Mouse (Mus musculus) limb, embryonic 11.5 days (tissue): Measurements from ENCODE around the gene Fsd1. TPM values are rescaled to one million over a fixed set of nuclear protein-coding genes. Genes with fewer than 3 reads are reported as not detected.
A peak's percentile ranks its signal among the peaks of the same experiment; 100 is the strongest.

ENCODE experiments used
- ATAC-seq: fragments of 200-750 bp; cut with Nextera tagmentation; 2 replicates; pipeline ENCODE4 v1.8.0; 2017; ENCODE audit warnings: low read depth; ENCODE audit not compliant: insufficient number of reproducible peaks, low FRiP score, low TSS enrichment
- DNase-seq: peaks from one replicate; pipeline ENCODE4 v3.0.0-alpha.2; 2015; ENCODE audit warnings: low spot score
- H3K27ac ChIP-seq: fragments of 300-500 bp; sonication (generic); replicated peaks from 2 replicates; pipeline ENCODE4 v1.5.1; 2014; ENCODE audit warnings: low read depth, mild to moderate bottlenecking, low read length
- H3K27me3 ChIP-seq: fragments of 300-500 bp; sonication (generic); 2 replicates; pipeline ENCODE4 v1.6.1; 2014; ENCODE audit warnings: mild to moderate bottlenecking, low read length, mixed read lengths; ENCODE audit not compliant: control insufficient read depth, insufficient read depth
- H3K36me3 ChIP-seq: fragments of 300-500 bp; sonication (generic); 2 replicates; pipeline ENCODE4 v1.6.1; 2014; ENCODE audit warnings: mild to moderate bottlenecking, low read length, moderate library complexity, mixed read lengths; ENCODE audit not compliant: control insufficient read depth, insufficient read depth
- H3K4me1 ChIP-seq: fragments of 300-500 bp; sonication (generic); 2 replicates; pipeline ENCODE4 v1.6.1; 2014; ENCODE audit warnings: low read length, mixed read lengths; ENCODE audit not compliant: control insufficient read depth, insufficient read depth
- H3K4me2 ChIP-seq: fragments of 300-500 bp; sonication (generic); 2 replicates; pipeline ENCODE4 v1.6.1; 2014; ENCODE audit warnings: low read depth, mild to moderate bottlenecking, moderate library complexity; ENCODE audit not compliant: severe bottlenecking
- H3K4me3 ChIP-seq: fragments of 300-500 bp; sonication (generic); 2 replicates; pipeline ENCODE4 v1.5.1; 2014; ENCODE audit warnings: low read depth, low read length
- H3K9ac ChIP-seq: fragments of 300-500 bp; sonication (generic); 2 replicates; pipeline ENCODE4 v1.6.1; 2014; ENCODE audit warnings: mild to moderate bottlenecking, low read length
- H3K9me3 ChIP-seq: fragments of 300-500 bp; sonication (generic); 2 replicates; pipeline ENCODE4 v1.6.1; 2016; ENCODE audit warnings: low read length; ENCODE audit not compliant: control insufficient read depth
- WGBS: fragments of 180-500 bp; shearing (Covaris S2); extraction: QIAGEN DNeasy Blood & Tissue Kit; methylation state at CpG from one replicate; pipeline ENCODE4 v1.1.7; 2014; 5-methylcytosine and 5-hydroxymethylcytosine counted together
- polyA plus RNA-seq: library from polyadenylated mRNA; unstranded; fragments of >200 nt; fragmentation: Nextera tagmentation; extraction: Ambion mirVana; gene quantifications from 2 replicates; pipeline ENCODE4 v1.2.1, GENCODE M21; 2014

Gene Fsd1
- polyA plus RNA-seq, 1 experiment from 2014 or later = 39.8 TPM

GRCm38 (mm10) chr17:55968210-55968609 lies 18.1 kb upstream of the Fsd1 start:
- 67% methylated on average over 7 of the region's 7 CpGs for whole genome bisulfite sequencing
- ATAC-seq = no peak
- Histone ChIP-seq H3K4me2 (no peak overlapping the region), H3K36me3 (peaks cover 17% of the 10 kb centered on the region), H3K9ac (no peak overlapping the region), H3K4me1 (no peaks in the 10 kb centered on the region), H3K4me3 (no peak overlapping the region), H3K9me3 (no peaks in the 10 kb centered on the region), H3K27ac (no peak overlapping the region), H3K27me3 (0 out of 2 replicates have a peak, but pooled peaks cover 2% of the 10 kb centered on the region)
- DNase-seq = no peak

GRCm38 (mm10) chr17:55969560-55969959 lies 16.7 kb upstream of the Fsd1 start:
- Histone ChIP-seq H3K4me2 (no peak overlapping the region), H3K9me3 (no peaks in the 10 kb centered on the region), H3K9ac (no peak overlapping the region), H3K36me3 (peaks cover 11% of the 10 kb centered on the region), H3K4me3 (no peak overlapping the region), H3K27ac (no peak overlapping the region), H3K4me1 (no peaks in the 10 kb centered on the region), H3K27me3 (0 out of 2 replicates have a peak, but pooled peaks cover 2% of the 10 kb centered on the region)
- ATAC-seq (no peak), DNase-seq (no peak)
- WGBS = 56% methylated on average over 14 of the region's 14 CpGs

- peak within 1 kb of the TSS; percentile 82 for H3K4me2 ChIP-seq
- H3K9ac ChIP-seq = peak within 1 kb of the TSS; percentile 76
- DNase-seq (peak; percentile 80), ATAC-seq (peak; percentile 49; the same call in 1 of the 2 replicates)
- H3K27me3 ChIP-seq = 0 out of 2 replicates have a peak, but pooled peaks cover 2% of the 10 kb centered on the region
- 8% methylated on average over 54 of the region's 55 CpGs for WGBS
- H3K27ac ChIP-seq = no peak within 1 kb of the TSS
- no peaks in the 10 kb centered on the region for H3K4me1 ChIP-seq
- peak within 1 kb of the TSS; percentile 56 for H3K4me3 ChIP-seq
- H3K36me3 ChIP-seq = peaks cover 11% of the 10 kb centered on the region
- no peaks in the 10 kb centered on the region for H3K9me3 ChIP-seq
Measured at GRCm38 (mm10) chr17:55969966-55970891, 16.1 kb upstream of the Fsd1 start, which contains the start of gene Shd. Shd (plus strand) TSS chr17:55970467.

GRCm38 (mm10) chr17:55971453-55971852 lies 14.9 kb upstream of the Fsd1 start:
- DNase-seq (no peak), ATAC-seq (no peak)
- Histone ChIP-seq H3K4me2 (peak overlapping the region; percentile 82), H3K36me3 (peaks cover 9% of the 10 kb centered on the region), H3K27ac (no peak overlapping the region), H3K4me1 (no peaks in the 10 kb centered on the region), H3K9me3 (no peaks in the 10 kb centered on the region), H3K27me3 (0 out of 2 replicates have a peak, but pooled peaks cover 2% of the 10 kb centered on the region), H3K4me3 (peak overlapping the region; percentile 56; the same call in 1 of the 2 replicates), H3K9ac (peak overlapping the region; percentile 24; the same call in 1 of the 2 replicates)
- WGBS = 28% methylated on average over 22 of the region's 22 CpGs

GRCm38 (mm10) chr17:55976255-55976862 lies 9.9 kb upstream of the Fsd1 start:
- Histone ChIP-seq H3K4me1 (no peaks in the 10 kb centered on the region), H3K4me2 (no peak overlapping the region), H3K27me3 (0 out of 2 replicates have a peak, but pooled peaks cover 2% of the 10 kb centered on the region), H3K27ac (no peak overlapping the region), H3K36me3 (0 out of 2 replicates have a peak, but pooled peaks cover 2% of the 10 kb centered on the region), H3K4me3 (no peak overlapping the region), H3K9me3 (no peaks in the 10 kb centered on the region), H3K9ac (no peak overlapping the region)
- DNase-seq (peak; percentile 86), ATAC-seq (peak; percentile 76)
- 17% methylated on average over 13 of the region's 13 CpGs for WGBS

DNA sequence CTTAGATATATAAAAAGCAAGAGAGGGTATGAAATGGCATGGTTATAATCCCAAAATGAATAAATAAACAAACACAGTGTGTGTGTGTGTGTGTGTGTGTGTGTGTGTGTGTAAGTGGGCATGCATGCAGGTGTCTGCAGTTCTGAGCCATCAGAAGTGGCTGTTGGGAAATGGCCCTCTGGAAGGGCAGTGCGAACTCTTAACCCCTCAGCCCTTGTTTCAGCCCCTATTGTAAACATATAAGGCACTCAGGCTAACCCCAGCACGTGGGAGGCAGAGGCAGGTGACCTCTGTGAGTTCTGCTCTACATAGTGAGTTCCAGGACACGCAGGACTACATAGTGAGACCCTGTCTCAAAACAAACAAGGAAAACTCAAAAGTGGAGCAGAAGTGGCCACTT lies 9.0 kb upstream of the Fsd1 start:
- WGBS = 45% methylated on average over 3 of the region's 3 CpGs
- Histone ChIP-seq H3K36me3 (0 out of 2 replicates have a peak, but pooled peaks cover 2% of the 10 kb centered on the region), H3K4me1 (no peaks in the 10 kb centered on the region), H3K9me3 (no peaks in the 10 kb centered on the region), H3K4me2 (no peak overlapping the region), H3K9ac (no peak overlapping the region), H3K4me3 (no peak overlapping the region), H3K27me3 (no peaks in the 10 kb centered on the region), H3K27ac (no peak overlapping the region)
- ATAC-seq (no peak), DNase-seq (no peak)

DNA sequence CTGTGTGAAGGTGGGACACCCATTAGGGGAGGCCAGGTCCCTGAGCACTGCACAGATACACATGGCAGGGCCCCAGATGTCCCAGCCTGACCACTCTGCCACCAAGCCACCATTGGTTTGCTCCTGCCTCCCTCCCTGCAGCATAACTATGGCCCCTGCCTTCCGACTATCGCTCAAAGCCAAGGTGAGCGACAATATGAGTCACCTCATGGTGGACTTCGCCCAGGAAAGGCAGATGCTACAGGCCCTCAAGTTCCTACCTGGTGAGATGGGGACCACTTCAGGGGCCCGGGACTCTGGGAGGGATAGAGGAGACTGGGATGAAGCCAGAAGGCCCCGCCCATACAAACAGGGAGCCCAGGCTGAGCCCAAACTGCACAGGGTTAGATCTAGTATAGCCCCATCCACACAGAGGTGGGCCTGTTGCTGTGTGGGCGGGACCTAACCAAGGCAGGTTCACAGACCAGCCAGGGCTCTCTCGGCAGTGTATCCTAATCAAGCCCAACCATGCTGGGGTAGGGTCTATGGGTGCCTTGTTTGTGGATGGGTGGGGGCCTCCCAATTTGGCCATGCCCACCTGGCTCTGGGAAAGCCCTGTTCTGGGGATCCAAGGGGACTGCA lies 4.1 kb downstream of the Fsd1 start:
- Histone ChIP-seq H3K9me3 (no peaks in the 10 kb centered on the region), H3K36me3 (no peaks in the 10 kb centered on the region), H3K4me1 (peaks cover 2% of the 10 kb centered on the region; the same call in 1 of the 2 replicates), H3K27ac (no peak overlapping the region), H3K4me3 (no peak overlapping the region), H3K9ac (no peak overlapping the region), H3K27me3 (no peaks in the 10 kb centered on the region), H3K4me2 (no peak overlapping the region)
- DNase-seq = no peak
- no peak; the same call in 1 of the 2 replicates for ATAC-seq
- WGBS = 84% methylated on average over 8 of the region's 8 CpGs

DNA sequence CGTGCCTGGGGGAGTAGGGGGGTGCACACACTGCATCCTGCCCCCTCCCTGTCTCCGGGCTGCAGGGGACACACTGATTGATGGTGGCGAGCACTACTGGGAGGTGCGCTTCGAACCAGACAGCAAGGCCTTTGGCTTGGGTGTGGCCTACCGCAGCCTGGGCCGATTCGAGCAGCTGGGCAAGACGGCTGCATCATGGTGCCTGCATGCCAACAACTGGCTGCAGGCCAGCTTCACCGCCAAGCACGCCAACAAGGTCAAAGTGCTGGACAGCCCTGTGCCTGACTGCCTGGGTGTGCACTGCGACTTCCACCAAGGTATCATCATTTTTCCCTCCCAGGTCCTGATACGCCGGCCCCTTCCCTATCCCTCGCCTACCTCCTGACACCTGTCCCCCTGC lies 9.7 kb downstream of the Fsd1 start:
- Histone ChIP-seq H3K9me3 (no peaks in the 10 kb centered on the region), H3K36me3 (0 out of 2 replicates have a peak, but pooled peaks cover 2% of the 10 kb centered on the region), H3K4me1 (no peaks in the 10 kb centered on the region), H3K27ac (no peak overlapping the region), H3K4me2 (no peak overlapping the region), H3K4me3 (no peak overlapping the region), H3K27me3 (peaks cover 6% of the 10 kb centered on the region; the same call in 1 of the 2 replicates), H3K9ac (no peak overlapping the region)
- DNase-seq = no peak
- 90% methylated on average over 15 of the region's 15 CpGs for WGBS
- no peak for ATAC-seq
